ENCODE assay signal across 1 mouse cellular context in genomic region chr5:114921551-114922365, GRCm38 (mm10).
TF ChIP-seq lines count a peak whose summit lies in the region.

No protein-coding gene starts in this region.

TF ChIP-seq in MEL, 35 proteins besides CTCF, POLR2A, EP300 and RAD21 (continued from another document):
- TF ChIP-seq MAFK (IDR thresholded peaks at IDR 0.05; ENCODE audit: borderline replicate concordance, low read depth, low read length) = no peak
- TF ChIP-seq CHD1 (IDR thresholded peaks at IDR 0.05; ENCODE audit: low read depth, low read length) = no peak
- no peak for TF ChIP-seq E2F4 (IDR thresholded peaks at IDR 0.05; ENCODE audit: borderline replicate concordance, low read depth, low read length)
- peak; percentile 97 for TF ChIP-seq MYC (IDR thresholded peaks at IDR 0.05; ENCODE audit: low read depth, low read length)
- peak; percentile 31 for TF ChIP-seq SMC3 (IDR thresholded peaks at IDR 0.05; ENCODE audit: low read depth, low read length)
- peak; percentile 17; the same call in 1 of the 2 replicates for TF ChIP-seq RCOR1 (IDR thresholded peaks at IDR 0.05; ENCODE audit: low read depth, low read length)
- TF ChIP-seq HCFC1 (IDR thresholded peaks at IDR 0.05; ENCODE audit: low read depth, low read length) = peak; percentile 57
- peak; percentile 71; the same call in 1 of the 2 replicates for TF ChIP-seq TCF12 (IDR thresholded peaks at IDR 0.05; ENCODE audit: low read depth, low read length)
- TF ChIP-seq GABPA (IDR thresholded peaks at IDR 0.05; ENCODE audit: low read depth, low read length) = no peak
- TF ChIP-seq ETS1 (IDR thresholded peaks at IDR 0.05; ENCODE audit: low read depth, low read length) = peak; percentile 79
- TF ChIP-seq POLR2AphosphoS5 (IDR thresholded peaks at IDR 0.05; ENCODE audit: borderline replicate concordance, low read depth, low read length) = no peak
- TF ChIP-seq ZC3H11A (IDR thresholded peaks at IDR 0.05; ENCODE audit: low read depth, low read length) = 0 out of 2 replicates have a peak, but pooled peaks have one; percentile 4
- no peak for TF ChIP-seq CHD2 (IDR thresholded peaks at IDR 0.05; ENCODE audit: low read length)
- 0 out of 2 replicates have a peak, but pooled peaks have one; percentile 83 for TF ChIP-seq UBTF (IDR thresholded peaks at IDR 0.05; ENCODE audit: borderline replicate concordance, insufficient read depth, low read depth, low read length)
- no peak for TF ChIP-seq ZKSCAN1 (IDR thresholded peaks at IDR 0.05; ENCODE audit: low read depth, low read length)
- TF ChIP-seq USF1 (IDR thresholded peaks at IDR 0.05; ENCODE audit: low read depth, low read length) = peak; percentile 90
- peak; percentile 83 for TF ChIP-seq TAL1 (IDR thresholded peaks at IDR 0.05; ENCODE audit: low read length)
- peak; percentile 73 for TF ChIP-seq POLR2AphosphoS2 (IDR thresholded peaks at IDR 0.05; ENCODE audit: low read length)
- peak; percentile 62 for TF ChIP-seq GATA1 (IDR thresholded peaks at IDR 0.05; ENCODE audit: low read depth, low read length)
- peak; percentile 75 for TF ChIP-seq ELF1 (IDR thresholded peaks at IDR 0.05; ENCODE audit: low read depth, low read length)
- 0 out of 2 replicates have a peak, but pooled peaks have one; percentile 1 for TF ChIP-seq ZNF384 (IDR thresholded peaks at IDR 0.05; ENCODE audit: low read depth, low read length)
- peak in 1 of 2 experiments; percentile 58; a peak in 1 of 4 replicates for TF ChIP-seq USF2 (IDR thresholded peaks at IDR 0.05; ENCODE audit: borderline replicate concordance in 1 of 2, insufficient read depth in 1 of 2, low read depth in 1 of 2, low read length in 2 of 2)
- TF ChIP-seq JUND (IDR thresholded peaks at IDR 0.05; ENCODE audit: low read depth, low read length) = no peak
- peak; percentile 2; the same call in 1 of the 2 replicates for TF ChIP-seq MYB (IDR thresholded peaks at IDR 0.05; ENCODE audit: low read depth, low read length)
- TF ChIP-seq KAT2A (conservative IDR thresholded peaks at IDR 0.05; ENCODE audit: low read depth, low read length) = no peak
- peak; percentile 91 for TF ChIP-seq MXI1 (IDR thresholded peaks at IDR 0.05; ENCODE audit: low read depth, low read length)
- peak; percentile 84 for TF ChIP-seq ZMIZ1 (IDR thresholded peaks at IDR 0.05; ENCODE audit: low read depth, low read length)
- peak; percentile 64 for TF ChIP-seq NELFE (IDR thresholded peaks at IDR 0.05; ENCODE audit: low read depth, low read length)
- peak; percentile 87 for TF ChIP-seq BHLHE40 (IDR thresholded peaks at IDR 0.05; ENCODE audit: borderline replicate concordance, low read depth, low read length)
- TF ChIP-seq NRF1 (IDR thresholded peaks at IDR 0.05; ENCODE audit: insufficient read depth, low read depth, low read length, poor library complexity, severe bottlenecking) = no peak
- TF ChIP-seq TBP (IDR thresholded peaks at IDR 0.05; ENCODE audit: low read depth, low read length) = peak; percentile 95
- TF ChIP-seq MEF2A (IDR thresholded peaks at IDR 0.05; ENCODE audit: extremely low read depth, insufficient replicate concordance, low read depth, low read length, poor library complexity, severe bottlenecking) = no peak
